Mouse (Mus musculus): ENCODE results near the gene Fam126b.
A peak's percentile ranks its signal among the peaks of the same experiment; 100 is the strongest.
"Not testable (repeated sequence)": the region's sequence is repeated elsewhere in the genome, so short reads cannot be mapped to it uniquely, and the experiment has no call there.

The Fam126b gene

DNA sequence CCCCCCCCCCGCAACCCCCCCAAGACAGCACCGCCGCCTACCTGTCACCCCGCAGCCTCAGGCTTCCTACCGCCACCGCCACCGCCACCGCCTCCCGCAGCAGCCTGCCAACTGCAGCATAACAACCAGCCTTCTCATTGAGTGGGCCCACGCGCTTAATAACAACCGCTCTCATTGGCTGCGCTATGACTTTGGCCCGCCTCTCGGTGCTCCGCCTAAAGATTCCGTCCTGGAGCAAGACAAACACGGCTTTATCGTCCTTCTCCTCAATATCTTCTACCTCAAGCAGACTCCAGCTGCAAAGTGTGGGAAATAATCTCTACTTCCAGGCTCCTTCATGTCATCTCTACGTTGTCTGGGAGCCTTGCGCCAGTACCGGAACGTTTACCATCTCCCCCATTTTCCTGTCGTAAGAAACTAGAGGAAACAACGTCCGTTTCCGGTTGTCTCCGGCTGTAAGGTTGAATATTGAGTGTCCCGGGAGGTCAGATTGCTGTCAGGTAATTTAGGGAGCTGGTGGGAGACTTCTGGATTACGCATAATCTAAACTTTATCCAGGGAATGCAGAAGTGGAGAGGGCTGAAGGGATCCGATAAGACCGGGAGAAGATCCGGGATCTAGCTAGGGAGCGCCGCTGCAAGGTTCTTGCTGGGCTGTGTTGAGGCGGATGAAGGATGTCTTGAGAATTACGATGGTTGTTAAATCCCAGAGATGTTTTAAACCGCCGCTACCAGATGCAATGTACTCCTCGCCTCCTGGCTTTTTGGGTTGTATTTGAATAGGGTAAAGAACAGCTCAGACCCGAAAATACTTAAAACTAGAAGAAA lies at the start of gene Fam126b, which contains the start of gene Ndufb3:
Gene Fam126b (minus strand): TSS at position 153 of the 827 bp plus-strand sequence.
Gene Ndufb3 (plus strand): TSS at position 214 of the 827 bp plus-strand sequence.
- DNase-seq (ENCODE audit: low read depth), result peak; percentile 84

DNA sequence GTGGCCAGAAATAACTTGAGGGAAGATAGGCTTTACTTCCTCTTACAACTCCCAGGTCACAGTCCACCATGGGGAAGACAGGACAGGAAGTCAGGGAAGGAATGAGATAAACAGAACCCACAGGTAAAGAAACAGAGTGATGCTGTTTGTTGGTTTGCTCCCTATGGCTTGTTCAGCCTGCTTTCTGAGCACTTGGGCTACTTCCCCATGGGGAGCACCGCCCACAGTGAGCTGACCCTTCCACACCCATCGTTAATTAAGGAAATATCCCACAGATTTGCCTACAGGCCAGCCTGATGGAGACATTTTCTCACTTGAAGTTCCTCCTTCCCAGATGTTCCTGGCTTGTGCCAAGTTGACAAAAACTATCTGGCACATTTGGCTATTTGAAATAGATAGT lies 42.7 kb upstream of the Fam126b start:
- not testable (repeated sequence) for DNase-seq (ENCODE audit: low read depth)

DNA sequence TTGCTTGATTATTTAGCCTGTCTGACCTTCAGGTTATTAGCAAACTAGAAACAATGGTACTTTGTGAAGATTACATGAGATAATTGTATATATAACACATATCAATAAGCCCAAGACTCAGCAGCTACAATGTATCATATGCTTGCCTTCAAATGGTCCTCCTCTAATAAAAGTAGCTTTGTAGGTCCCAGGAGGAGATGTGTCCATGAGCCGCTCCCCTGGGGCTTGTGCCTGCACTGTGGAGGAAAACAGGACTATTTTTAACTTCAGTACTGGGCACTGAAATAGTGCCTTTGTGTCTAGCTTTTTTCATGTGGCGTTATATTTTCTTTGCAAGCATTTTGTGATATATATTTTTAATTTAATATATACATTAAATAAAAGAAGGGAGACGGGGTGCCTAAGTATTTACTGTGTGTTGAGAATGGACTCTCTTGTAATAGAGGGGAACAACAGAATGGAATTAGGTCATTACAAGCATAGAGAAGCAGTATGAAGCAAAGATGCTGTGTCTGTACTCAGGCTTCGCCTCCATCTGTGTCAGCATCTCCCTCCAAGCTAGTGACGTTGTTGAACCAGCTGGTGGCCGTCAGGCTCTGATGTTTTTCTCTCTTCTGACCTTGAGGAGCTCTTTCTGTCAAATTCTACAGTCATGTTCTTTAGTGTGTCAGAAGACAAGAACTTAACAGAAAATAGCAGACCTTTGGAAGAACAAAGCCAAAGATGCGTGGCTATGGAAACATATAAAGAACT lies 36.0 kb upstream of the Fam126b start:
- DNase-seq (ENCODE audit: low read depth), result no peak

- DNase-seq (ENCODE audit: low read depth), result no peak
Measured at GRCm38 (mm10) chr1:58621251-58621650, 35.1 kb upstream of the Fam126b start.

DNA sequence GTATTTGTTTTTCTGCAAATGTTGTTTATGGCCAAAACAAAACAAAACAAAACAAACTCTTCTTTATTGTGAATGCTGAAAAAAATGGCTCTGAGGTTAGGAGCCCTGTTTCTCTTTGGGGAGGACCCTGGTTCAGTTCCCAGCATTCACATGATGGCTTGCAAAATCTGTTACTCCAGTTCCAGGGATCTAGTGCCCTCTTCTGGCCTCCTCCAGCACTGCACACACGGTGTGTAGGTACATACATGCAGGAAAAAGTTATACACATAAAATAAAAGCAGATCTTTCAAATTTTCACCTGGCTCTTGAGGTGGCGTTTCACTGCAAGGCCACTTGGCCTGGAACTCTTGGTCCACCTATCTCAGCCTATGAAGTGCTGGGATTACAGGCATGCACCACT lies 32.6 kb upstream of the Fam126b start:
- DNase-seq (ENCODE audit: low read depth), result no peak

GRCm38 (mm10) chr1:58617978-58618668 lies 32.0 kb upstream of the Fam126b start:
- DNase-seq (ENCODE audit: low read depth), result no peak

DNA sequence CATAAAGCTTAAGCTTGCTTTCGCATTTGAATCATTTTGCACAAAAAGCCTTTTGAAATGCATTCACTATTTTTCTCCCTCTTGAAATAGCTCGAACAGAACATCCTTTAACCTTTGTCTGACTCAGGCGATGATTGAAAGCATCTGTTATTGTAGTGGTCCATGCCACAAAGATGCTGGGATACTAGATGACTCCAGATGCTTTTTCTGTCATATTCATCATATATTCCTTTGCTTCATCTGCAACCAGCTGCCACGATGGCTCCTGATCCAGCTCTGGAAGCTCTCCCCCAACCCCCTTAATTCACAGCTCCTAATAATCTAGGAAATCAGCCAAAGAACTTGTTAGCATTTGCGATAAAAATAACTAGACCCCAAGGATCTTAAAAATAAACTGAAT lies 31.0 kb upstream of the Fam126b start:
- DNase-seq (ENCODE audit: low read depth), result no peak

- no peak for DNase-seq (ENCODE audit: low read depth)
Measured at GRCm38 (mm10) chr1:58616176-58616575, 30.1 kb upstream of the Fam126b start.

DNA sequence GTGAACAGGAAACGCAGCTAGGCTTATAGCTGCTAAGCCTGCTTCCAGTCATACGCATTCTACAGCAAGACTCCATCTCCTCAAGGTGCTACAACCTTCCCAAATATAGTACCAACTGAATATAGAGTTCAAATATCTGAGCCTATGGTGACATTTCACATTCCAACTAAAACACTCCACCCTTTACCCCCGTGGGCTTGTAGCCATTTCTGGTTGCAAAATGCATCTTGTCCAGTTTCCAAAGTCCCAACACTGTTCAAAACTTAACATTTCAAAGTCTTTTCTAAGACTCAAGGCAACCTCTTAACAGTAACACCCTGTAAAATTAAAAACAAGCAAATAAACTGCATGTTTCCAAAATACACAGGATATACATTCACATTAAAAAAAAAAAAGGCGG lies 29.0 kb upstream of the Fam126b start:
- no peak for DNase-seq (ENCODE audit: low read depth)

DNA sequence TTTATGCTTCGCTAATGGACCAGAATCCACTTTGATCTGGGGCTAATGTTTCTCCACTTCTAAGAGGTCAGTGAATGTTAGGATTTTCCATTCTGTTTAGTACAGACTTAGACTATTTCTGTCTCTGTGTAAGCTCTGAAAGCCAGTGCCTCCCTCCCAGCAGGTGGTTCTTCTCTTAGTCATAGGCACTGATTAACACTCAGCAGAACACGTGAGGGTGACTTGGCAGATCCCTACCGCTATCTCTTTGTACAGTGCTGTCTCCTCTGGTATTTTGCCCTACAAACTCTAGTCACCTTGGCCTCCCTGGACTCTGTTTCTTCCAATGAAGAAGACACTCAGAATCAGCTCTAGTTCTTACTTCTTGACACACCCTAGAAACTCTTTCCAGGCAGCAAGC lies 28.3 kb upstream of the Fam126b start:
- no peak for DNase-seq (ENCODE audit: low read depth)

GRCm38 (mm10) chr1:58613786-58614185 lies 27.7 kb upstream of the Fam126b start:
- DNase-seq (ENCODE audit: low read depth), result peak; percentile 21

- no peak for DNase-seq (ENCODE audit: low read depth)
Measured at GRCm38 (mm10) chr1:58610611-58611010, 24.5 kb upstream of the Fam126b start.

DNA sequence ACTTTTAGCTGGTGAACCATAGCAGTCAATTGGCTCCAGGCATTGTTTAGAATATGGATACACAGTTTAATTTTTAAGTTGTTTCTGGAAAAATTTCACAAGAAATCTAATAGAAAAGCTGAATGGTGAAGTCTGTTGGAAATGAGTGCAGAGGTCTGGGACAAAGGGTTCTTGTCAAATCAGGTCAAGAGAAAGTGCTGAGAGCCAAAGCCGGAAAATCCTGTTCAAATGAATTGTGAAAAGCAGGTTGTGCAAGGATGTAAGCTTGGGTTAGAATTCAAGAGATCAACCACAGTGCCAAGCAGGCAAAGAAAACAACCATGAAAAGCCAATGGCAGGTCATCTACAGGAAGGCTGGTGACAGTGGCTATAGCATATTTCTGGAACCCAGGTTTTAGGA lies 24.0 kb upstream of the Fam126b start:
- no peak for DNase-seq (ENCODE audit: low read depth)

DNA sequence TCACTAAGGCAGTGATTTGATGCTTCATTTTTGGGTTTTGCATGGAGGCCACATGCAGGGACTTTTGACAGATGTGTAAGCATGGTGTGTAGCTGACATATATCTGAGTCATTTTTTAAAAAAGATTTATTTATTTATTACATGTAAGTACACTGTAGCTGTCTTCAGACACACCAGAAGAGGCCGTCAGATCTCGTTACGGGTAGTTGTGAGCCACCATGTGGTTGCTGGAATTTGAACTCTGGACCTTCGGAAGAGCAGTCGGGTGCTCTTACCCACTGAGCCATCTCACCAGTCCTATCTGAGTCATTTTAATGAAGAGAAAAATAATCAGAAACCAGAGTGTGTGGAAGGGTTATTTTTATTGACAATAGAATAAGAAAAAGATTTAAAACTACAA lies 23.5 kb upstream of the Fam126b start:
- DNase-seq (ENCODE audit: low read depth), result not testable (repeated sequence)

DNA sequence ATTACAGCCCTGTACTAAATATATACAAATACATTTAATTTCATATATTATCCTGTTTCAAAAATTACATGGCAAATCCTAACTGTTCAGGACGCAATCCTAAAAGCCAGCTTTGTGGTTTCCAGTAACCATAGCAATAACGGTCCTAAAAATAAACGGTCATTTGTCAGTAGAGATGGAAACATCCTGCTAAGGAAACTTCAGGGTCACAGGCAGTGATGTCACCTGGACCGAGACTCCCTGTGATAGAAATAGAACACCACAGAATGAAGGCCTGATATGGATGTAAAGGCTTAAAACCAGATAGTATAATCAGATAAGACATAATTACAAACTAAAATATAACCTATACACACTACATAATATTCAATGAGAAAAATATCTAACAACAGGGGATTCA lies 17.6 kb upstream of the Fam126b start:
- no peak for DNase-seq (ENCODE audit: low read depth)

DNA sequence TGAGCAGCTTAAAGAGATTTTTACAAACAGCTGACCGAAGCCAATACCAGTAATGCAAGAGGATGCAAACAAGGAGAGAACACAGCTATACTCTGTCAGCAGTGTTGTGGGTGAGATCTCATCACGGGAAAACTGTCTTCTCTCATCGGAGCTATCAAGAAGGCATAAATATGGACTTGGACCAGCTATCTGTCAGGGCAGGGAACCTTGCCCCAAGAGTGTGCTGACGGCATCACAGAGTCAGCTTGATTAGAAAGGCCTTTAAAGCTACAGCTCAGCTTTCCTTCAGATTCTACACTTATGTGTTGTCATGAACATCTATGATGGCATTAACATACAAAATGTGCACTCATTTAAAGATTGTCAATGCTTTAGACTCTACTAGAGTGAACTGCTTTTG lies 16.6 kb upstream of the Fam126b start:
- no peak for DNase-seq (ENCODE audit: low read depth)

DNA sequence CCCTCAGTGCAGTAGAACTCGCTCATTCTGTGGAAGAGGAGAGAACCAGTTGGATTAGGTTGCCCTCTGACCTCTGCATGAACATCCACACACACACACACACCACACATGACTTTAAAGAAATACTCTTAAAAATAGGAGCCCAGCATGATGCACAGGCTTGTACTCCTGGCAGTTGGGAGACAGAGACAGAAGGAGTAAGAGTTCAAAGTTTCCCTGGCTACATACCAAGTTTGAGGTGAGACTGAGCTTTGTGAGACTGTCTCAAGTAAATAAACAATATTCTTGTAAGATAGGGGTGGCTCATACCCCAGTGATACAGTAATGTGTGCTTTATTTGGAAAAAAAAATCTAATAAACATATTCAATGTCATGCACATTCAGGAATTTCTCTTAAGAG lies 1.4 kb upstream of the Fam126b start:
- no peak for DNase-seq (ENCODE audit: low read depth)

DNA sequence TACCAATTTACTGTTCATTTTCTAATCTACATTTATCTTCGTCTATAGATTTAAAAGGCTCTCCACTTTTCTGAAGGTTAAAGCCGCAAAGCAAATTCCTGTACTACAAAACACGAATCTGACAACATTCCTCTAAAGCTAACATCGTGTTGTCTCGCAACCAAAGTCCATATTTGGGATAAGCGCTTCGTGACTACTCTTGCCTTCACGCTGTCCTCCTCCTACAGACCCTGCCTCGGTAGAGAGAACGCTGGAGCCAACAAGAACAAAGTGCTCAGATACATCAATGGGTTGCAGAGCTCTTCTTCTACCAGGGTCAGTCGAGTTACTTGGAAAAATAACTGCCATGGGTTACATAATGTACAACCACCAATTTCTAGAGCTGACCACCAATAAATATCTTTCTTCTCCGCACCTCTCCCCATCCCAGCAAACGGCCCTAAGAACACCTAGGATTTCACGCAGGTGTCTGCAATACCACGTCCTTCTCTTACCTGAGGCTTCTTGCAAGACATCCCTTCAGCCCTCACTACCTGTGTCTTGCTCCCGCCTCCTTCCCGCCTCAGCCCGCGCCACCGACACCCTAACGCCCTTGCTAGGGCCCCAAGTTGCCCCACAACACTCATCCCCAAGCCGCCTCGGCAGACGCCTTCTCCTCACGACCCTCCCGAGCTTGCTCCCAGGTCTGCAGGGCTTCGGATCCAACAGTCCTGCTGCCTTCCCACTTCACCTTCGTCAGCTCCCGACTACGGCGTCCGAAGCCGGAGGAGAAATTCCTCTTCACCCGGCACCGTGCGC lies 551 bp downstream of the Fam126b start:
- DNase-seq (ENCODE audit: low read depth), result no peak

DNA sequence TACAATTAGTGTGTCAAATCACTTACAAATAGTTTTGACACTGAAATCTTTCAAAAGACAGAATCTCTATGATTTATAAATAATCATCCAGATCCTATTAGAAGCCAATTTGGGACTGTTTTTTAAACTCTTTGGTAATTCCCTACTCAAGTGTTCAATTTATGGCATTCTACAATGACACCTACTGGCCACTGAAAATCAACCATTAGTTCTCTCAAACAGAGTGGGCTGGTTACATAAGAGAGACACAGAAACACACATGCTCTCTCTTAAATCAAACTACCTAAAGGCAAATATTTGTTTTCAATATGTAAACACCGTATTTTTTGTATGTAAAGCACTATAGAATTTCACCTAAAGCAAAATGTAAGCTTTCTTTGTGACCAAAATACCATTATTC lies 1.9 kb downstream of the Fam126b start:
- no peak for DNase-seq (ENCODE audit: low read depth)

DNA sequence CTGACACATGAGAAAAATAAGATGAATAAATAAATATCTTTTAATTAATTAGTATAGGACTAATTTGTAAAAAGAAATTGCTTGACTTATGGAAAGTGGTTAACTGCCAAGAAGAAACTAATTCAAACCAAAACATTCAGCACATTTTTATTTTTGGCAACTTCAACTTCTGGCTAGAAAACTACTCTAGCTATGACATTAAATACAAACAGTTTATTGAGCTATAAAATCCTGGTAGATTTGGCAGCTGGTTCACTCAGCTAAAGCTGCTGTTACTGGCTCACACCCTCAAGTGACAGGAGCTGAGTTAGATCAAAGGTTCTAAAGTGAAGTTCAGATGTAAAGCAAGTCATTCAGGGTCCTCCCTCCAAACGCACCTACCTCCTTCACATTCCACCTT lies 3.5 kb downstream of the Fam126b start:
- DNase-seq (ENCODE audit: low read depth), result no peak

- peak; percentile 42 for DNase-seq (ENCODE audit: low read depth)
Measured at GRCm38 (mm10) chr1:58579179-58579578, 6.9 kb downstream of the Fam126b start.

DNA sequence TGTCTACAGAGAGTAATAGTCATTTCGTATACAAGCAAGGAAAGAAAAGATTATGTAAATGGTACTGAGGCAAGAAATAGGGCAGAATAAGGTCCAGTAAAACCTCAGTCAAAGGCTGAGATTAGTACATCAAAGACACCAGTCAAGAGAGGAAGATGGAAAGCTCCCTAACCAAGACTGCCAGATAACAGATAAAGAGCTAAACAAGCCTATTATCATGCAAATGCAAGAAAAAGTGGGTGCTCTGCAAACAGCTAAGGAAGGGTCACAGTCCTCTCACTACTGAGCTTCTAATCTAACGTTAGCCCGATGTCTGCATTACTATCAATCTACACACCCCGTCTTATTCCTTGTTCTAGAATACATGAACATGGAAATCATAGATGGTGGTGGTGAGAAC lies 15.7 kb downstream of the Fam126b start:
- DNase-seq (ENCODE audit: low read depth), result no peak
